Mouse (Mus musculus): Measurements from ENCODE around the gene Sap30bp. TPM values are rescaled to one million over a fixed set of nuclear protein-coding genes. Genes with fewer than 3 reads are reported as not detected.

The Sap30bp gene
- polyA plus RNA-seq, 1 experiment from 2014 or later, result 55.3 TPM

- Histone ChIP-seq H3K9me3 (no peaks in the 10 kb centered on the region), H3K4me2 (no peak overlapping the region), H3K36me3 (peaks cover 96% of the 10 kb centered on the region), H3K4me1 (replicated peaks) (peaks cover 13% of the 10 kb centered on the region), H3K27me3 (no peaks in the 10 kb centered on the region), H3K4me3 (no peak overlapping the region), H3K27ac (no peak overlapping the region), H3K9ac (no peak overlapping the region)
- WGBS, result 92% methylated on average over 8 of the region's 8 CpGs
- no peak for ATAC-seq (ENCODE audit: low FRiP score)
Observed at GRCm38 (mm10) chr11:115945247-115945646, 12.2 kb downstream of the Sap30bp start.

GRCm38 (mm10) chr11:115946221-115946828, 13.2 kb downstream of the Sap30bp start:
- no peak overlapping the region for H3K9ac ChIP-seq
- H3K9me3 ChIP-seq, result no peaks in the 10 kb centered on the region
- no peak overlapping the region for H3K4me3 ChIP-seq
- no peak overlapping the region for H3K4me2 ChIP-seq
- WGBS, result 85% methylated on average over 9 of the region's 9 CpGs
- H3K4me1 ChIP-seq (replicated peaks), result peaks cover 20% of the 10 kb centered on the region
- peak overlapping the region; percentile 69 for H3K27ac ChIP-seq
- no peaks in the 10 kb centered on the region for H3K27me3 ChIP-seq
- ATAC-seq (ENCODE audit: low FRiP score), result no peak
- H3K36me3 ChIP-seq, result peaks cover 94% of the 10 kb centered on the region

GRCm38 (mm10) chr11:115948316-115948715, 15.2 kb downstream of the Sap30bp start:
- Histone ChIP-seq H3K9ac (peak overlapping the region; percentile 31; the same call in 1 of the 2 replicates), H3K4me1 (replicated peaks) (peaks cover 30% of the 10 kb centered on the region), H3K9me3 (no peaks in the 10 kb centered on the region), H3K27ac (no peak overlapping the region), H3K27me3 (no peaks in the 10 kb centered on the region), H3K4me3 (no peak overlapping the region), H3K36me3 (peaks cover 93% of the 10 kb centered on the region), H3K4me2 (no peak overlapping the region)
- 89% methylated on average over 9 of the region's 9 CpGs for WGBS
- no peak for ATAC-seq (ENCODE audit: low FRiP score)

GRCm38 (mm10) chr11:115950719-115951118, 17.6 kb downstream of the Sap30bp start:
- Histone ChIP-seq H3K9me3 (no peaks in the 10 kb centered on the region), H3K27me3 (no peaks in the 10 kb centered on the region), H3K9ac (no peak overlapping the region), H3K27ac (peak overlapping the region; percentile 80), H3K4me3 (no peak overlapping the region), H3K36me3 (peaks cover 86% of the 10 kb centered on the region), H3K4me2 (no peak overlapping the region), H3K4me1 (replicated peaks) (peaks cover 47% of the 10 kb centered on the region)
- ATAC-seq (ENCODE audit: low FRiP score), result peak; percentile 54
- 71% methylated on average over 2 of the region's 2 CpGs for WGBS

GRCm38 (mm10) chr11:115954712-115955111, 21.6 kb downstream of the Sap30bp start:
- ATAC-seq (ENCODE audit: low FRiP score), result no peak
- H3K9me3 ChIP-seq, result no peaks in the 10 kb centered on the region
- H3K27ac ChIP-seq, result no peak overlapping the region
- H3K9ac ChIP-seq, result peak overlapping the region; percentile 35; the same call in 1 of the 2 replicates
- no peak overlapping the region for H3K4me2 ChIP-seq
- H3K27me3 ChIP-seq, result no peaks in the 10 kb centered on the region
- H3K4me3 ChIP-seq, result no peak overlapping the region
- H3K36me3 ChIP-seq, result peaks cover 69% of the 10 kb centered on the region
- H3K4me1 ChIP-seq (replicated peaks), result peaks cover 58% of the 10 kb centered on the region
- WGBS, result 84% methylated on average over 5 of the region's 5 CpGs

- Histone ChIP-seq H3K9me3 (no peaks in the 10 kb centered on the region), H3K4me1 (replicated peaks) (peaks cover 52% of the 10 kb centered on the region), H3K9ac (peak overlapping the region; percentile 26; the same call in 1 of the 2 replicates), H3K27me3 (no peaks in the 10 kb centered on the region), H3K36me3 (peaks cover 71% of the 10 kb centered on the region), H3K27ac (peak overlapping the region; percentile 77), H3K4me3 (no peak overlapping the region), H3K4me2 (no peak overlapping the region)
- 45% methylated on average over 10 of the region's 10 CpGs for WGBS
- no peak for ATAC-seq (ENCODE audit: low FRiP score)
Observed at GRCm38 (mm10) chr11:115955195-115955858, 22.2 kb downstream of the Sap30bp start.

GRCm38 (mm10) chr11:115956453-115956852, 23.4 kb downstream of the Sap30bp start:
- no peak overlapping the region for H3K9ac ChIP-seq
- H3K9me3 ChIP-seq, result no peaks in the 10 kb centered on the region
- peaks cover 74% of the 10 kb centered on the region for H3K36me3 ChIP-seq
- no peaks in the 10 kb centered on the region for H3K27me3 ChIP-seq
- peak overlapping the region; percentile 77 for H3K27ac ChIP-seq
- ATAC-seq (ENCODE audit: low FRiP score), result peak; percentile 67
- no peak overlapping the region for H3K4me3 ChIP-seq
- peaks cover 44% of the 10 kb centered on the region for H3K4me1 ChIP-seq (replicated peaks)
- H3K4me2 ChIP-seq, result no peak overlapping the region
- WGBS, result 19% methylated on average over 4 of the region's 4 CpGs

GRCm38 (mm10) chr11:115957971-115958370, 24.9 kb downstream of the Sap30bp start:
- no peaks in the 10 kb centered on the region for H3K9me3 ChIP-seq
- no peak overlapping the region for H3K4me3 ChIP-seq
- H3K27ac ChIP-seq, result peak overlapping the region; percentile 77; the same call in 1 of the 2 replicates
- no peaks in the 10 kb centered on the region for H3K27me3 ChIP-seq
- no peak overlapping the region for H3K4me2 ChIP-seq
- WGBS, result 57% methylated on average over 7 of the region's 7 CpGs
- peaks cover 74% of the 10 kb centered on the region for H3K36me3 ChIP-seq
- ATAC-seq (ENCODE audit: low FRiP score), result no peak
- H3K4me1 ChIP-seq (replicated peaks), result peaks cover 36% of the 10 kb centered on the region
- H3K9ac ChIP-seq, result no peak overlapping the region

GRCm38 (mm10) chr11:115959018-115959417, 25.9 kb downstream of the Sap30bp start:
- H3K27me3 ChIP-seq, result no peaks in the 10 kb centered on the region
- H3K36me3 ChIP-seq, result peaks cover 74% of the 10 kb centered on the region

GRCm38 (mm10) chr11:115962651-115963412, 29.8 kb downstream of the Sap30bp start:
- H3K27me3 ChIP-seq, result no peaks in the 10 kb centered on the region
- no peak overlapping the region for H3K9ac ChIP-seq
- WGBS, result 89% methylated on average over 9 of the region's 9 CpGs
- no peak for ATAC-seq (ENCODE audit: low FRiP score)
- H3K36me3 ChIP-seq, result peaks cover 87% of the 10 kb centered on the region
- no peak overlapping the region for H3K4me3 ChIP-seq
- no peak overlapping the region for H3K4me2 ChIP-seq
- H3K4me1 ChIP-seq (replicated peaks), result peaks cover 1% of the 10 kb centered on the region; the same call in 1 of the 2 replicates
- H3K27ac ChIP-seq, result no peak overlapping the region
- no peaks in the 10 kb centered on the region for H3K9me3 ChIP-seq

More at GRCm38 (mm10) chr11:115959018-115959417, 25.9 kb downstream of the Sap30bp start:
- Histone ChIP-seq H3K4me2 (no peak overlapping the region), H3K4me3 (no peak overlapping the region), H3K9ac (no peak overlapping the region), H3K27ac (no peak overlapping the region), H3K9me3 (no peaks in the 10 kb centered on the region), H3K4me1 (replicated peaks) (peaks cover 36% of the 10 kb centered on the region)
- WGBS, result 98% methylated on average over 9 of the region's 9 CpGs
- no peak for ATAC-seq (ENCODE audit: low FRiP score)

GRCm38 (mm10) chr11:115964977-115965604, 32.0 kb downstream of the Sap30bp start:
- 87% methylated on average over 10 of the region's 10 CpGs for WGBS
- no peak for ATAC-seq (ENCODE audit: low FRiP score)

More at GRCm38 (mm10) chr11:115964977-115965604, 32.0 kb downstream of the Sap30bp start:
- H3K4me1 ChIP-seq (replicated peaks), result no peaks in the 10 kb centered on the region; the same call in 1 of the 2 replicates
- H3K9me3 ChIP-seq, result no peaks in the 10 kb centered on the region
- no peak overlapping the region for H3K4me2 ChIP-seq
- peaks cover 71% of the 10 kb centered on the region for H3K36me3 ChIP-seq
- no peak overlapping the region for H3K27ac ChIP-seq
- no peaks in the 10 kb centered on the region for H3K27me3 ChIP-seq
- no peak overlapping the region for H3K9ac ChIP-seq
- H3K4me3 ChIP-seq, result no peak overlapping the region

All from hindbrain, embryonic 13.5 days (tissue).